Mouse (Mus musculus) forebrain, postnatal 0 days (tissue): ENCODE results near the gene 1500011B03Rik. TPM values are rescaled to one million over a fixed set of nuclear protein-coding genes. Genes with fewer than 3 reads are reported as not detected.

ENCODE experiments used
- ATAC-seq: fragments of 200-750 bp; cut with Nextera tagmentation; 2 replicates; pipeline ENCODE4 v1.8.0; 2017; ENCODE audit warnings: mild to moderate bottlenecking, moderate library complexity
- DNase-seq: peaks from one replicate; pipeline ENCODE4 v3.0.0-alpha.2; 2015
- H3K27ac ChIP-seq: fragments of 300-500 bp; sonication (generic); 2 replicates; pipeline ENCODE4 v1.5.1; 2014; ENCODE audit warnings: low read depth, mild to moderate bottlenecking, antibody characterized with exemption, low read length, moderate library complexity, mixed read lengths
- H3K27me3 ChIP-seq: fragments of 300-500 bp; sonication (generic); 2 replicates; pipeline ENCODE4 v1.6.1; 2014; ENCODE audit warnings: mild to moderate bottlenecking, low read length, mixed read lengths; ENCODE audit not compliant: insufficient read depth
- H3K36me3 ChIP-seq: fragments of 300-500 bp; sonication (generic); 2 replicates; pipeline ENCODE4 v1.6.1; 2014; ENCODE audit warnings: mild to moderate bottlenecking, moderate library complexity; ENCODE audit not compliant: insufficient read depth
- H3K4me1 ChIP-seq: fragments of 300-500 bp; sonication (generic); 2 replicates; pipeline ENCODE4 v1.6.1; 2014; ENCODE audit warnings: antibody characterized with exemption; ENCODE audit not compliant: insufficient read depth
- H3K4me2 ChIP-seq: fragments of 300-500 bp; sonication (generic); 2 replicates; pipeline ENCODE4 v1.6.1; 2014; ENCODE audit warnings: low read depth, mild to moderate bottlenecking, moderate library complexity
- H3K4me3 ChIP-seq: fragments of 300-500 bp; sonication (generic); 2 replicates; pipeline ENCODE4 v1.5.1; 2014; ENCODE audit warnings: low read depth, low read length, mixed read lengths
- H3K9ac ChIP-seq: fragments of 300-500 bp; sonication (generic); 2 replicates; pipeline ENCODE4 v1.6.1; 2014; ENCODE audit warnings: mild to moderate bottlenecking
- H3K9me3 ChIP-seq: fragments of 300-500 bp; sonication (generic); 2 replicates; pipeline ENCODE4 v1.6.1; 2016; ENCODE audit warnings: low read length
- CTCF ChIP-seq: sonication (generic); IDR thresholded peaks from 2 replicates; pipeline ENCODE4 v1.5.1; 2016; ENCODE audit warnings: antibody characterized with exemption, control low read depth, low read depth
- WGBS: fragments of 180-500 bp; shearing (Covaris S2); extraction: QIAGEN DNeasy Blood & Tissue Kit; methylation state at CpG from one replicate; pipeline ENCODE4 v1.1.7; 2014; 5-methylcytosine and 5-hydroxymethylcytosine counted together
- polyA plus RNA-seq: library from polyadenylated mRNA; unstranded; fragments of >200 nt; fragmentation: Nextera tagmentation; extraction: Ambion mirVana; gene quantifications from 2 replicates; pipeline ENCODE4 v1.2.1, GENCODE M21; 2015
- total RNA-seq: library from RNA; depleted of rRNA; stranded (reverse); fragments of >200 nt; gene quantifications from 2 replicates; pipeline ENCODE4 v1.2.3, GENCODE M21; 2014

1500011B03Rik gene
- total and polyA plus RNA-seq, 2 experiments from 2014 or later, result 298 to 378 TPM

DNA sequence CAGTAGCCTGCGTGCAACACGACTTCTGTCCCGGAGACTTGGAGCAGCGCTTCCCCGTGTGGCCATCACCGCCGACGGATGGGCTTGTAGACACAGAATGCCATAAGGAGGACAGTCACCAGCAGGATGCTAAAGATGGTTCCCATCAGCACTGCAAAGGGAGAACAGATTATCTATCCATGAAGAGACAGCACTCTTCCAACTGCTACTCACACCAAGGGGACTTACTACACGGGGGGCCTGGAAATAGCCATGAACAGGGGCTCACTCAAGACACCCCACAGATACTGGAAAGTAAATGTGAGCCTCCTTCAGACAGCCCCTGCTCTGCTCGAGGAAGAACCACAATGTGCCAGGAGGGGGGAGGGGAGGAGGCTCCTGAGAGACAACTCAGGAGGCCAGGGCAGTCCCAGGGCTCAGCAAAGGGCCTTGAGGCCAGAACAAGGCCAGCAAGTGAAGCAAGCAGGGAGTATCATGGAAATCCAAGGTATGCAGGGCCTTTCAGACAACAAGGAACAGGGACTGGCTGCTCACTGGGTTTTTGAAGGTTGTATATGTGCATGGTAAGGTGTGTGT is 14.0 kb downstream of the 1500011B03Rik start:
- no peaks in the 10 kb centered on the region for H3K27me3 ChIP-seq
- no peak overlapping the region for H3K9ac ChIP-seq
- peaks cover 9% of the 10 kb centered on the region; the same call in 1 of the 2 replicates for H3K4me1 ChIP-seq
- no peak for ATAC-seq
- 80% methylated on average over 10 of the region's 10 CpGs for WGBS
- peaks cover 24% of the 10 kb centered on the region for H3K36me3 ChIP-seq
- DNase-seq, result no peak
- H3K4me2 ChIP-seq, result no peak overlapping the region
- no peak for TF ChIP-seq CTCF
- H3K4me3 ChIP-seq, result no peak overlapping the region
- no peaks in the 10 kb centered on the region for H3K9me3 ChIP-seq
- H3K27ac ChIP-seq, result no peak overlapping the region

DNA sequence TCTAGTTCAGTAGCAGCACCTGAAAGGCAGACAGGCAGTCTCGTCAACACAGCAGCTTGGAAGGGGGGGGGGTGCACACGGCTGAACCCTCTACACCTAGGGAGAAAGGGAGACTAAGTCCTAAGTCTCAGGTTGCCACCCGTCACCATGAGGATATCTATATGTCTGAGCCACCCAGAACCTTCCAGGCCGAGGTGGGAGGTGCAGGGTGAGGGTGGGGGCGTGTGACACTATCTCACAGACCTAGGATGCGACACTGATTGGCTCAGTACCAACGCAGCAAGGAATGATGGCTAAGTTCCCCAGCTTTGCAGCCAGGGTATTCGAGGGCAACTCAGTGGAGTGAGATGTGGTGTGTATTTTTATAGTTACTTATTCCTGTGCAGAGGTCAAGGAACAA is 14.9 kb downstream of the 1500011B03Rik start:
- H3K4me3 ChIP-seq, result no peak overlapping the region
- TF ChIP-seq CTCF, result no peak
- WGBS, result 85% methylated on average over 8 of the region's 8 CpGs
- no peak for ATAC-seq
- no peak for DNase-seq
- no peaks in the 10 kb centered on the region for H3K27me3 ChIP-seq
- H3K9ac ChIP-seq, result no peak overlapping the region
- no peaks in the 10 kb centered on the region for H3K9me3 ChIP-seq
- H3K4me1 ChIP-seq, result peaks cover 9% of the 10 kb centered on the region; the same call in 1 of the 2 replicates
- no peak overlapping the region for H3K27ac ChIP-seq
- peaks cover 33% of the 10 kb centered on the region for H3K36me3 ChIP-seq
- no peak overlapping the region for H3K4me2 ChIP-seq

GRCm38 (mm10) chr5:114807893-114808292 is 15.4 kb downstream of the 1500011B03Rik start:
- H3K9me3 ChIP-seq, result no peaks in the 10 kb centered on the region
- H3K27me3 ChIP-seq, result no peaks in the 10 kb centered on the region
- no peak overlapping the region for H3K9ac ChIP-seq
- DNase-seq (no peak), ATAC-seq (no peak)
- H3K4me2 ChIP-seq, result no peak overlapping the region
- 74% methylated on average over 6 of the region's 6 CpGs for WGBS
- H3K27ac ChIP-seq, result no peak overlapping the region
- peaks cover 38% of the 10 kb centered on the region for H3K36me3 ChIP-seq
- no peak overlapping the region for H3K4me3 ChIP-seq
- H3K4me1 ChIP-seq, result peaks cover 9% of the 10 kb centered on the region; the same call in 1 of the 2 replicates
- no peak for TF ChIP-seq CTCF

- 22% methylated on average over 8 of the region's 8 CpGs for whole genome bisulfite sequencing
- H3K9ac ChIP-seq, result no peak overlapping the region
- 0 out of 2 replicates have a peak overlapping the region, but pooled peaks have one; percentile 21 for H3K27ac ChIP-seq
- H3K4me3 ChIP-seq, result no peak overlapping the region
- H3K4me2 ChIP-seq, result no peak overlapping the region
- no peak for DNase-seq
- no peaks in the 10 kb centered on the region for H3K9me3 ChIP-seq
- peaks cover 5% of the 10 kb centered on the region; the same call in 1 of the 2 replicates for H3K4me1 ChIP-seq
- H3K27me3 ChIP-seq, result no peaks in the 10 kb centered on the region
- no peak for TF ChIP-seq CTCF
- peaks cover 42% of the 10 kb centered on the region for H3K36me3 ChIP-seq
- ATAC-seq, result peak; percentile 32; the same call in 1 of the 2 replicates
Observed at GRCm38 (mm10) chr5:114807468-114807867, 15.8 kb downstream of the 1500011B03Rik start.

DNA sequence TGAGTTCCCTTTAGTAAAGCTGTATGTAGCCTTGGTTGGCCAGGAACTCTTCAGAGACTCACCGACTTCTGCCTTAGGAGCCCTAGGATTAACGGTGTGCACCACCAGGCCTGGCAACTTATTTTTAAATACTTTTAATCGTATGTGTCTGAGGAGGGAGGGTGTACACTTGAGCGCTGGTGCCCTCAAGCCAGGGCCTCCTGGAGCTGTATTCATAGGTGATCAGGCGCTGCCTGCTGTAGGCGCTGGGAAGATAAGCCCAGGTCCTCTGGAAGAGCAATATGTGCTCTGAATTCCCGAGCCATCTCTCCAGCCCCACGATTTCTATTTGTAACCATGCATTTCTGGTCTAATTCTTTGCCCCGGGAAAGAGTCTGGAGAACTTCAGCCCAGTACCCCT is 16.2 kb downstream of the 1500011B03Rik start:
- no peak for TF ChIP-seq CTCF
- Histone ChIP-seq H3K27ac (0 out of 2 replicates have a peak overlapping the region, but pooled peaks have one; percentile 21), H3K4me3 (no peak overlapping the region), H3K9me3 (no peaks in the 10 kb centered on the region), H3K27me3 (no peaks in the 10 kb centered on the region), H3K9ac (no peak overlapping the region), H3K4me1 (peaks cover under 1% of the 10 kb centered on the region; the same call in 1 of the 2 replicates), H3K36me3 (peaks cover 44% of the 10 kb centered on the region), H3K4me2 (no peak overlapping the region)
- no peak for ATAC-seq
- 47% methylated on average over 9 of the region's 9 CpGs for WGBS
- no peak for DNase-seq

DNA sequence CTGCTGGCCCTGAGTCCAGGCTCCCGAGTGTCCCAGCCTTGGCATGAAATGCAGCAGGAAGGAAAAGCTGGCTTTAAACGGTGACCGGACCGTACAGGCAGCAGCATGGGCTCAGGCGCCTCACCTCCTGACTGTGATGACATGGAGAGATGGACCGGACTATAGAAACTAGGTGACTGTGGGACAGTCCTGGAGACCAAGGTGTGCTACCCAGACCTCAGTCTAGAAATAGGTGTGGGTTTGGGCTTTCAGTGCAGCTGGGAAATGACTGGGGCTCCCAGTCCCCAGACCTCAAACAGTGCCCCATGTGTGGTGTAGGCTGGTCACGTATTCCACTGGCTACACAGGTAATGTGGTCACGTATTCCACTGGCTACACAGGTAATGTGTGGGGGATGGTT is 16.6 kb downstream of the 1500011B03Rik start:
- Histone ChIP-seq H3K4me3 (no peak overlapping the region), H3K36me3 (peaks cover 48% of the 10 kb centered on the region), H3K27ac (peak overlapping the region; percentile 36; the same call in 1 of the 2 replicates), H3K9ac (no peak overlapping the region), H3K4me1 (no peaks in the 10 kb centered on the region), H3K4me2 (no peak overlapping the region), H3K27me3 (no peaks in the 10 kb centered on the region), H3K9me3 (no peaks in the 10 kb centered on the region)
- 90% methylated on average over 8 of the region's 8 CpGs for WGBS
- no peak for TF ChIP-seq CTCF
- DNase-seq (no peak), ATAC-seq (no peak)

DNA sequence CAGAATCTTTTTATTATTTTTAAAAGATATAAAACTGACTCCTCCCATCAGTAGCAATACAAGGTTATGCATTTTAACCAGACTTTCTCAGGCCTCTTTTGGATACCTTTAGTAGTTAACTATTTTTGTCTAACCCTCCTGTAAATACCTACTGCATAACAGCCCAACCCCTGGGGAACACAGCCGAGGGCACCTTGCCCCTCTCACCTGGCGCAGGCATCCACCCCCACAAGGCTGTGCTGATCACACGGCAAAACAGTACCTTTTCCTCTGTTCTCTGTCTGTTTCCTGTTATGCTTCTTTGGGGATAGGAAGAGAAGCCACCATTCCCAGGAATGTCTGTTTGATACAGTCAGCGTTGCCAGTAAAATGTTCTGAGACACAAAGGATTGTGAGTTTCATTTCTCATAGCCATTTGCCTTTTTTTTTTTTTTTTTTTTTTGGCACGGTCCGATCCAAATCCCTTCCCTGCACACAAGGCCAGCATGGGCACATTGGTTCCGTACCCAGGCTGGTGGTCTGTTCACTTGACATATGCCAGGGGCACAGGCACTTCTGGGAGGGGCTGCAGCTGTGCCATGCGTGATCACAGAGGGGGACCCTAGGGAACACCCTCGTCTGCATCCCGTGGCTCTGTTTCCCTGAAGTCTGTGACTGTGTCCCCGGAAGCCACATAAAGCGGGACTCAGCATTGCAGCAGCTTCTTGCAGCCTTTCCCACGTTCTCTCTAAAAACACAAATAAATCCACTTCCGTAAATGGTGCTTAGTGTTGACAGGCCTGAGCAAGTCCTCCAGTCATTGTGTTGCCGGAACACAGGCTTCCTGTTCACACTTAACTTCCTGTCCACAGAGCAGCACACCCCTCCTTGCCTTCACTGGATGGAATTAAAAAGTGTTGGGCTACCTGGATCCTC is 17.6 kb downstream of the 1500011B03Rik start:
- DNase-seq, result no peak
- Histone ChIP-seq H3K27me3 (no peaks in the 10 kb centered on the region), H3K27ac (peak overlapping the region; percentile 36), H3K36me3 (peaks cover 57% of the 10 kb centered on the region), H3K4me3 (no peak overlapping the region), H3K9me3 (no peaks in the 10 kb centered on the region), H3K4me2 (no peak overlapping the region), H3K4me1 (no peaks in the 10 kb centered on the region), H3K9ac (no peak overlapping the region)
- TF ChIP-seq CTCF, result no peak
- no peak for ATAC-seq
- WGBS, result 83% methylated on average over 15 of the region's 15 CpGs
